Mouse (Mus musculus) liver, embryonic 14.5 days (tissue): ENCODE data around the gene Gm3543.
"Not testable (repeated sequence)": the region's sequence is repeated elsewhere in the genome, so short reads cannot be mapped to it uniquely, and the experiment has no call there.

Experiments
- CTCF ChIP-seq: IDR thresholded peaks from 2 replicates; pipeline ENCODE4 v1.5.1; 2016; ENCODE audit warnings: antibody characterized with exemption, low read depth, control low read depth
- EP300 ChIP-seq: IDR thresholded peaks from 2 replicates; pipeline ENCODE4 v1.6.1; 2016; ENCODE audit warnings: antibody characterized with exemption, low read depth

DNA sequence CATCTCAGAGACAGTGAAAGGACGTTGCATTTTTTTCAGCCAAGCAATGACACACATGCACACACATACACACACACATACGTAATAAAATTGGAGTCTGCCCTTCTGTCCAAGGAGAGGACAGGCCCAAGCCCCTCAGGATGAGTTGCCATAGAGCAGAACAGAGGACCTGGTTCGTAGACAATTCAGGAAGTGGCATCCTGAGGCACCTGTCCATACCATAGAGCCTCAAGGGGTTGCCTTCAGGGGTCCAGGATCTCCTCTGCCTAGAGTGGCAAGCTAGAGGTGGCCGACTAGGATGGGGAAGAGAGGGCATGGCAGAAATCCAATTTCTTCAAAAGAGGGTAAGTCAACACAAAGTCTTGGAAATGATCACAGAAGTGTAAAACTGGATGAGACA lies 19.0 kb downstream of the Gm3543 start:
- TF ChIP-seq CTCF, EP300: not testable (repeated sequence)
